In genomic region chr3:157181975-157182374, GRCm38 (mm10) we compare ENCODE assay signal across 19 mouse cellular contexts.
DNase-seq lines count a peak whose midpoint lies in the region; ATAC-seq and TF ChIP-seq lines count a peak whose summit lies in the region.
"Had no signal": no experiment of that assay in that cellular context is flagged by ENCODE, and none has a peak within 500 bp of the region (broad histone marks: within the 10 kb centered on the region; RNA-seq: fewer than 3 reads in every experiment).

No protein-coding gene starts in this region.

- no peak overlapping the region for H3K4me3 ChIP-seq in forebrain, embryonic 14.5 days (ENCODE audit: low read depth, low read length)
- no peak overlapping the region for H3K4me3 ChIP-seq in forebrain, embryonic 11.5 days (ENCODE audit: low read depth, low read length)
- H3K4me3 ChIP-seq in layer of hippocampus, adult 2 months: no peak overlapping the region
- no peak overlapping the region for H3K4me3 ChIP-seq in midbrain, embryonic 15.5 days
- no peak overlapping the region for H3K4me3 ChIP-seq in thymus, adult 2 months (ENCODE audit: control insufficient read depth, insufficient read depth, low read length)
- H3K4me3 ChIP-seq: heart, embryonic 10.5 days; intestine, embryonic 15.5 days had no signal

- TF ChIP-seq CTCF in layer of hippocampus, adult 2 months (conservative IDR thresholded peaks at IDR 0.05): no peak
- no peak for TF ChIP-seq CTCF in thymus, adult 2 months (IDR thresholded peaks at IDR 0.05; ENCODE audit: borderline replicate concordance, control insufficient read depth, extremely low read depth, insufficient read depth, low read length, poor library complexity)

- H3K4me1 ChIP-seq in forebrain, embryonic 14.5 days (ENCODE audit: control insufficient read depth, insufficient read depth, low read length): no peaks in the 10 kb centered on the region
- H3K4me1 ChIP-seq in forebrain, embryonic 11.5 days (replicated peaks; ENCODE audit: control insufficient read depth, insufficient read depth, low read length): no peaks in the 10 kb centered on the region
- peaks cover 11% of the 10 kb centered on the region; the same call in 1 of the 2 replicates for H3K4me1 ChIP-seq in midbrain, embryonic 15.5 days
- H3K4me1 ChIP-seq in thymus, adult 2 months (replicated peaks; ENCODE audit: control insufficient read depth, insufficient read depth, low read length): no peaks in the 10 kb centered on the region
- H3K4me1 ChIP-seq: heart, embryonic 10.5 days; intestine, embryonic 15.5 days had no signal

- peak; percentile 52 for DNase-seq in forebrain, embryonic 14.5 days (ENCODE audit: low spot score)
- DNase-seq in forebrain, embryonic 11.5 days (ENCODE audit: low spot score): no peak
- peak in 1 of 2 experiments; percentile 16 for DNase-seq in layer of hippocampus, adult 2 months (ENCODE audit: low spot score in 2 of 2)
- no peak for DNase-seq in layer of hippocampus, adult 8-10 months (ENCODE audit: low spot score in 2 of 2)
- no peak for DNase-seq in thymus, adult 2 months
- no peak for DNase-seq in urinary bladder, postnatal 4 days (ENCODE audit: low spot score in 2 of 2)
- DNase-seq: adrenal gland, postnatal 25 days; cerebellum, adult 11-12 months; cerebellum, postnatal 10 days; heart, postnatal 4 days; kidney, adult 8-10 months; kidney, postnatal 10 days; thymus, postnatal 25 days had no signal

- H3K27ac ChIP-seq in forebrain, embryonic 14.5 days (ENCODE audit: low read depth, low read length): no peak overlapping the region
- no peak overlapping the region for H3K27ac ChIP-seq in forebrain, embryonic 11.5 days (ENCODE audit: low read depth, low read length)
- peak overlapping the region; percentile 83 for H3K27ac ChIP-seq in layer of hippocampus, adult 2 months
- H3K27ac ChIP-seq in midbrain, embryonic 15.5 days: peak overlapping the region; percentile 35
- H3K27ac ChIP-seq in thymus, adult 2 months (ENCODE audit: control insufficient read depth, insufficient read depth, low read length): no peak overlapping the region
- H3K27ac ChIP-seq: heart, embryonic 10.5 days; intestine, embryonic 15.5 days; macrophage had no signal

- 82% methylated on average over 2 of the region's 2 CpGs for WGBS in forebrain, embryonic 14.5 days
- 94% methylated on average over 2 of the region's 2 CpGs for WGBS in forebrain, embryonic 11.5 days
- 65% methylated on average over 2 of the region's 2 CpGs for WGBS in midbrain, embryonic 15.5 days
- WGBS in thymus, adult 2 months: 20% methylated on average over 2 of the region's 2 CpGs

- no peak for TF ChIP-seq POLR2A in thymus, adult 2 months (IDR thresholded peaks at IDR 0.05; ENCODE audit: control insufficient read depth, extremely low read depth, insufficient read depth, low read length, poor library complexity)

- no peaks in the 10 kb centered on the region for H3K27me3 ChIP-seq in forebrain, embryonic 14.5 days (replicated peaks; ENCODE audit: control insufficient read depth, insufficient read depth, low read length)
- no peaks in the 10 kb centered on the region for H3K27me3 ChIP-seq in forebrain, embryonic 11.5 days (ENCODE audit: control insufficient read depth, insufficient read depth, low read length)
- H3K27me3 ChIP-seq in midbrain, embryonic 15.5 days (replicated peaks): no peaks in the 10 kb centered on the region
- H3K27me3 ChIP-seq in thymus, adult 2 months (ENCODE audit: control insufficient read depth, insufficient read depth, low read length): no peaks in the 10 kb centered on the region
- H3K27me3 ChIP-seq: intestine, embryonic 15.5 days had no signal

- no peak overlapping the region for H3K4me2 ChIP-seq in forebrain, embryonic 14.5 days (ENCODE audit: low read length)
- no peak overlapping the region for H3K4me2 ChIP-seq in forebrain, embryonic 11.5 days (ENCODE audit: low read depth, low read length, severe bottlenecking)
- no peak overlapping the region for H3K4me2 ChIP-seq in midbrain, embryonic 15.5 days
- H3K4me2 ChIP-seq: intestine, embryonic 15.5 days had no signal

- ATAC-seq in forebrain, embryonic 14.5 days: 0 out of 2 replicates have a peak, but pooled peaks have one; percentile 32
- no peak for ATAC-seq in forebrain, embryonic 11.5 days (replicated peaks; ENCODE audit: low FRiP score)
- peak; percentile 63 for ATAC-seq in common myeloid progenitor, adult 5-6 weeks (replicated peaks; ENCODE audit: low read depth, poor library complexity, severe bottlenecking)
- peak; percentile 78 for ATAC-seq in midbrain, embryonic 15.5 days (replicated peaks)
- ATAC-seq: intestine, embryonic 15.5 days; lung, postnatal 0 days had no signal

- no peak overlapping the region for H3K9ac ChIP-seq in forebrain, embryonic 14.5 days (ENCODE audit: low read length)
- no peak overlapping the region for H3K9ac ChIP-seq in forebrain, embryonic 11.5 days (ENCODE audit: low read length)
- H3K9ac ChIP-seq in midbrain, embryonic 15.5 days: no peak overlapping the region
- H3K9ac ChIP-seq: intestine, embryonic 15.5 days had no signal

- H3K9me3 ChIP-seq in forebrain, embryonic 14.5 days (replicated peaks; ENCODE audit: control insufficient read depth, low read length): no peaks in the 10 kb centered on the region
- no peaks in the 10 kb centered on the region for H3K9me3 ChIP-seq in forebrain, embryonic 11.5 days (ENCODE audit: control insufficient read depth, low read length)
- no peaks in the 10 kb centered on the region for H3K9me3 ChIP-seq in midbrain, embryonic 15.5 days
- H3K9me3 ChIP-seq: heart, embryonic 10.5 days; intestine, embryonic 15.5 days had no signal

- H3K36me3 ChIP-seq in forebrain, embryonic 14.5 days (ENCODE audit: control insufficient read depth, insufficient read depth, low read length): no peaks in the 10 kb centered on the region
- no peaks in the 10 kb centered on the region for H3K36me3 ChIP-seq in forebrain, embryonic 11.5 days (ENCODE audit: control insufficient read depth, insufficient read depth, low read length)
- H3K36me3 ChIP-seq in midbrain, embryonic 15.5 days (replicated peaks): no peaks in the 10 kb centered on the region
- no peaks in the 10 kb centered on the region for H3K36me3 ChIP-seq in thymus, adult 2 months (ENCODE audit: control insufficient read depth, insufficient read depth, low read length)
- H3K36me3 ChIP-seq: heart, embryonic 10.5 days; intestine, embryonic 15.5 days had no signal

Comparison
In these comparisons a context has a peak if more than half of its experiments do, and no peak if none do; other contexts are left out.
1. H3K27ac ChIP-seq: peak in layer of hippocampus, adult 2 months (single experiment) and midbrain, embryonic 15.5 days (single experiment); none in forebrain, embryonic 14.5 days (single experiment), forebrain, embryonic 11.5 days (single experiment) and thymus, adult 2 months (single experiment).